Mouse (Mus musculus) kidney, postnatal 14 days (tissue): ENCODE data around the gene Kat5.

Experiments used
- DNase-seq: peaks from one replicate; pipeline ENCODE4 v3.0.0; 2022; ENCODE audit warnings: mixed read lengths

Kat5 gene

DNA sequence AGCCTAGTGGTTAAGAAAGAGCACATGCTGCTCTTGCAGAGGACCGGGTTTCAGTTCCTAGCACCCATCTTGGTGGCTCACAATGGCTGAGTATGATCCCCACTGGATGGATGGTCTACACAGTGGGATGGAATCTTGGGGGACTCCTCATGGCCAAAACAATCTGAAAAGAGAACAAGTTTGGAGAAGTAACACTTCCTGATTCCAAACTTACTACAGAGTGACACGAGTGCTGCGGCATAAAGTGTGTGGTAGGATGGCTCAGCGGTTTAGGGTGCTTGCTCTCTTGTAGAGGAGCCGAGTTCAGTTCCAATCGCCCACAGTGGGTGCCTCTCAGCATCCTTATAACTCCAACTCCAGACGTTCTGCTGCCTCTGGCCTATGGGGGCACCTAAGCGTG lies 15.3 kb upstream of the Kat5 start:
- no peak for DNase-seq

DNA sequence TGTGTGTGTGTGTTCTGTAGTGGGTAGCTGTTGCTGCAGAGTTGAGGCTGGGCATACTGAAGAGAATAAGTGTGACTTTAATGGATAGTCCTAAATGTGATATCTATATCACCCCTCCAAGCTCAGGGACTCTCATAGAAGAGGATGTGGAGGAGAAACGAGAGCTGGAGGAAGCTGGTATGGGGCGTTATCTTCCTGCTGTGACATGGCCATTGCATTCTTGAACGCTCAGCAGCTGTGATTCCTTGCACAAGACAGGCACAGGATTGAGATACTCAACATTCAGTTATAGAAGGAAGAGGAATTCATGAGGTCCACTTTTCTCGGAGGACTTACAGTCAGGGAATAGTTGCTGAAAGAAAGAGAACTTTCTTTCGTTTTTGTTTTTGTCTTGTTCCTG lies 11.8 kb upstream of the Kat5 start:
- no peak for DNase-seq

DNA sequence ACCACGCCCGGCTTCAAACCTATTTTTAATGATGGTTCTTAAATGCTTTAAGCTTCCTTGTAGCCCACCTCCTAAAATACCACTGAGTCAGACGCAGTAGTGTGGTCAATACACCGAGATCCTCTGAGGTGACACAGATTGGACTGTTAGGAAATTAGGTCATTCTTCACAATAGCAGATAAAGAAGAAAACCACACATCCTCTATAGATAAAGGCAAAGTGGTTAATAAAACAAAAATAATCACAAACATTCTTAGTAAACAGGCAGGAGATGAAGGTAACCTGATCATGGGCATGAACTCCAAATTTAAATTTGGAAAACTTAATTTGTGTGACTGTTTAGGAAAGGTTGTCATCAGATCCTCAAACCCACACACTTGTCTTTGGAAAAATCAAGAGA lies 10.0 kb upstream of the Kat5 start:
- DNase-seq = no peak

DNA sequence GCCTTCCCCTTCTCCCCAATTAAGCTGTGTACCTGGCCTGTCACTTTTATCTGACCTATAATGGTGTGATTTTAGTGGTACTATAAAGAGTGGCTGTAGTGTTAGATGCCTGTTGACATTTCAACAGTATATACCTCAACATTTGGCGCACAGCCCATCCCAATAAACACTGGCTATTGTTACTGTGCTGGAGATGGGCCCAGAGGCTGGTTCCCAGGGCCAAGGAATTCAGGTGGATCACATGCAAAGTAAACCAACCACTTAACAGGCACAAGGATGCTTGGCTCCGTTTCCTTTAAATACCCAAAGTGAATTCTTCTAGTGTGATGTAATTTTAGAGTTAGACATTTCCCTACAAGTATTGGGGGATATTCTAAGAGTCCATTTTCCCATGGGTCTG lies 4.9 kb upstream of the Kat5 start:
- no peak for DNase-seq

DNA sequence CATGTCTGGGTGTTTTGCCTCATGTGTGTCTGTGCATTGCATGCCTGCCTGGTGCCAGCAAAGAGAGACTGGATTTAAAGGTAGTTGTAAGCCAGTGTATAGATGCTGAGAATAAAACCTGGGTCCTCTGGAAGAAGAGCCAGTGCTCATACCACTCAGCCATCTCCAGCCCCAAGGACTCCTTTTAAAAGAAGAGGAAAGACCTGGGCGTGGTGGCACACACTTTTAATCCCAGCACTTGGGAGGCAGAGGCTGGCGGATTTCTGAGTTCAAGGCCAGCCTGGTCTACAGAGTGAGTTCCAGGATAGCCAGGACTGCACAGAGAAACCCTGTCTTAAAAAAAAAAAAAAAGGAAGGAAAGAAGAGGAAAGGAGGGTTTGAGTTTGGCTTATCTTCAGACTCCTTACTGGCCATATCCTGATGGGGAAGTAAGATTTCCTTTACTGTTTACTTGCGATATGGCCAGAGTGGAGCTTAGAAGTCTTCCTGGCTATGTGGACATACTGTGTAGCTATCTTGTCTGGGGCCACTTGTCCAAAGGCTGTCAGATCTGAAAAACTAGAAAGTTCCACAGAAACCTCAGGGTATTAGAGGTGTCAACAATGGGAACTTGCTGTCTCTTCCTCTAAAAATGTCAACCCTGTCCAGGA lies 2.9 kb upstream of the Kat5 start:
- DNase-seq = no peak

DNA sequence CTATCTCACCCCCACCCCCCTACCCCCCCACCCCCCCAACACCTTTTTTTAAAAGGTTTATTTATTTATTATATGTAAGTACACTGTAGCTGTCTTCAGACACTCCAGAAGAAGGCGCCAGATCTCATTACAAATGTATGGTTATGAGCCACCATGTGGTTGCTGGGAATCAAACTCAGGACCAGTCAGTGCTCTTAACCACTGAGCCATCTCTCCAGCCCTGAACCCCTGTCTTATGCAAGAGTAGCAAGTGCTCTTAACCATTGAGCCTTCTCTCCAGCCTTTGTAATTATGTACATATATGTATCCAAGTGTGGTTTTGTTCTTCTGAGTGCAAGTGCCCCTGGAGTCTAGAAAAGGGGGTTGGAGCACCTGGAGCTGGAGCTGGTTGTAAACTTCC lies 1.9 kb upstream of the Kat5 start:
- no peak for DNase-seq

DNA sequence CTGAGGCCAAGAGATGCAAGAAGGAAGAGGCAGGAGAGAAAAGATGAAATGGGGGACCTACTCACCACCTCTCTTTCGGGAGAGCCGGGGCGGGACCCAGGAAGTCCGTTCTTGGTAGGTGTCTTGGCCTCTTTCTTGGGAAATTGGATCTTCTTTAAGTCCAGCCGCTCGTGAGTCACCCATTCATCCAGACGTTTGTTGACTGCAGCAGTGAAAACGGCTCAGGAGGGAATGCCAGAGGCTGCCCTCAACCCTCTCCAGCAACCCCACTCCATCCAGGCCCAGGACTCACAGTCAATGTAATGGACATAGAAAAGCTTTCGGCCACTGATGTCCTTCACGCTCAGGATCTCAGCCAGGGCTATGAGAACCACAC lies 878 bp downstream of the Kat5 start:
- no peak for DNase-seq

DNA sequence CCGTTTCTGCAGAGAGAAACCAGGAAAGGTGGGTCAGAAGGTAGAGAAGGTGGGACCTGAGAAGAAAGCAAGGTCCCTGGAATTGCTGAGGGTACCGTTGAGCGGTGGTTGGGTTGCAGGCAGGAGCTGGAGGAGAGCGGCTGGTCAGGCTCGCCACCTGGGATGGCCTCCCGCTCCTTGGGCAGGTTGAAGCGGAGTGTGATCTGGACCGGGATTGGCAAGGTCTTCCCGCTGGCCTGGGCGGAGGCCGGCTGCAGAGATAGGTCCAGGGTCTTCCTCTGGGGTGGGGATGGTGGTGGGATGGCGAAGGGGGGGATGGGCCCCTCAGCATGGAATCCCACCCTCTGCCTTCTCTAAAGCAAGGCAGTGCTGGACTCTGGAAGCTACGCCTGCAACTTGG lies 1.3 kb downstream of the Kat5 start:
- DNase-seq = no peak

DNA sequence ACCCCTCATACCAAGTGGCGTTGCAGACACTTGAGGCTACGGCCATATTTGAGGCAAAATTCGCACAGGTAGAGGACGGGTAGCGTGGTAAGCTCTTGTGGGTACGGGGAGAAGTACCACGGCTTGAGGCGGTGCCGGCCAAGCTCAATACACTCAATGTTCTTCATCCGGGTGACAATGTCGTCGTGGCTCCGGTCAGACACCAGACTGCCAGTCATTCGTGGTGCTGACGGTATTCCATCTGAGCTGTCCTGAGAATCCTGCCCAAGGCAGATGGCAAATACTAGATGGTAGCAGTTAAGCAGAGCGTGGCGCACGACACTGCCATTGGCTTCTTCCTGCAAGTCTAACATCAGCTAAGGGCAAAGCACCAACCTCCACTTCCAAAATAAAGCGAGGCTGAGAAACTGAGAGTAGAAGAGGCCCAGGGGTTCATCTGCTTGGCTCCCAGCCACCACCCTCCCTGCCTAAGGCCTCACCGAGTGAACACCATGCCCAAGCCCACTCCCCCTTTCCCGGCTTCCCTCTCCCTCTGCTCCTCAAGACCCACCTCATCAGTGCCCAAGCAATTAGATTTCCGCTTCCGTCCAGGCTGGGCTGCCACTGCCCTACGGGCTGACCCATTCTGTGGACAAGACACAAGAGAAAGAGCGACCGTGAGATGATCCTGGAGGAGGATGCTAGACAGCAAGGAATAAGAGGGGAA lies 2.2 kb downstream of the Kat5 start:
- DNase-seq = no peak

DNA sequence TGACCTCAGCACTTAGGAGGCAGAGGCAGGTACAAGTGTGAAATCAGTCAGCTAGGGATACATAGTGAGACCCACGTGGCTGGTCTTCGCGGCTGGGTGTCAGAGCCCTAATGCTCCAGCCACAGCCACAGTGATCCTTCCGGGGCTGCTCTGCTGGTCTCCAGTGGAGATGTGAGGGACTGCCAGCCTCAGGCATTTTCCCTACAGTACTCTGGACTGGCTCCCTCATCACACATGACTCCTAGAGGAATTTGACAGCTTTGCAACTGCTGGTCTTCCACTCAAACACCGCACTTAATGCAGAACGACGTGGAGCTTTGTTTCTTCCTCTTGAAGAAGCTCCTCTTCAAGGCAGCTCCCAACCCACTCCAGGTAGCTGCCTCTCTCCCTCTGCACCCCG lies 3.8 kb downstream of the Kat5 start:
- no peak for DNase-seq

DNA sequence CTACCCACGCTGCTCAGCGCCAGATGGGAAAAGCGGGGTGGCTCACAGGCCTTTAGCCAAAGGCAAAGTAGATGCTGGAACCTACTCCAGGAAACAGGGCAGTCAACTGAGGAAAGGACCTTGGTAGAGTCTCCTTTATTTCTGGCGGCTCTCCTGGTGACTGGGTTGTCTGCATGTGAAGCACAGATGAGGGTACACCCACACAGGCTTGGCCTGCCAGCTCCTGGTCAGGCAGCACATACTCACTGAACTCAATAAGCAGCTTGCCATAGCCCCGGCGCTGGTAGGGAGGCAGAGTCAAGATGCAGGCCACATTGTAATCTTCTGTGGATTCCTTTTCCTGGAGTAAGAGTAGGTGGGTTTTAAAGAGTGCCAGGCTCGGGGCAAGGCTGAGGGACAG lies 4.9 kb downstream of the Kat5 start:
- DNase-seq = no peak

DNA sequence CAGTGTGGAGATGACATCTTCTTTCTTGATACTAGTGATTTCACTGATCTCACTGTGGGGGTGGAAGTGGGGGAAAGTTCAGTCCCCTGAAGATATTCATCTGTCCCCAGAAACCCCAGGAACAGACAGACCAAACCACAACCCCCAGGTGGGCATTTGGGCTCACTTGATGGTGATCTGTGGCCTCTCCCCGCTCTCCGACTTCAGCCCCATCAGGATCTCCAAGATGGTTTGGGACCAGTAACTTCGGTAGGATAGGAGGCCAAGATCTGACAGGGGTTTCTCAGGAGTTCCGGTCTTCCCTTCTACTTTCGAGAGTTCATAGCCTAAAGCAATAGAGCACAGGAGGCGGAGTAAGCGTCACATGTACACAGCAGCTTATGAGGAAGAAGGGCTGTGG lies 6.4 kb downstream of the Kat5 start:
- no peak for DNase-seq

DNA sequence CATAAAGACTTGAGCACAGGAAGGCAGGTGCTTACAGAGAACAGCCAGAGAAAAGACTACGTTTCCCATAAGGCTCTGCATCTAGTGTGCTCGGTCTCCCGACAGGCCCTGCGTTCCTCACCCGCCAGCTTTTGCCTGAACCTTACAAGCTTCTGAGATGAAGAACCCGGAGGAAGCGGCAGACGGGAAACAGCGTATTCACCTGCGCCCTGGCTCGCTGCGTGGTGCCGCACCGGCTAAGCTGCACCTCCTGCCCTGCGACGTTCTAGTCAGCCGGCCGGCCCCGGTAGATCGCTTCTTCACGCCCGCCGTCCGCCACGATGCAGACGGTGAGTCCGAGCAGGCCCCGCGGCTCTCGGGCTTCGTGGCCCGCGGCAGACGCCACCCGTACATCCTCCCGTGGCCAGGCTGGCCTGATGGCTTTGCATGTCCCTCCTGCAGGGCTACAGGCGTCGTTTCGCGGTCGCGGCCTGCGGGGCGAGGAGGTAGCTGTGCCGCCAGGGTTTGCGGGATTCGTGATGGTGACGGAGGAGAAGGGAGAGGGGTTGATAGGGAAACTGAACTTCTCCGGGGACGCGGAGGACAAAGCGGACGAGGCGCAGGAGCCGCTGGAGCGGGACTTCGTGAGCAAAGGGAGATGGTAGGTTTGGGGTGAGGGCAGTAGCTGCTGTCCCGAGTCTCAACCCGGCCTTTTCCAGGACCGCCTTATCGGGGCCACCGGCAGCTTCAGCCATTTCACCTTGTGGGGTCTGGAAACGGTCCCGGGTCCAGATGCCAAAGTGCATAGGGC lies 8.1 kb downstream of the Kat5 start, which contains the start of gene Rnaseh2c:
Gene Rnaseh2c (plus strand): TSS at position 122 of the 790 bp plus-strand sequence.
- DNase-seq = peak; percentile 85

DNA sequence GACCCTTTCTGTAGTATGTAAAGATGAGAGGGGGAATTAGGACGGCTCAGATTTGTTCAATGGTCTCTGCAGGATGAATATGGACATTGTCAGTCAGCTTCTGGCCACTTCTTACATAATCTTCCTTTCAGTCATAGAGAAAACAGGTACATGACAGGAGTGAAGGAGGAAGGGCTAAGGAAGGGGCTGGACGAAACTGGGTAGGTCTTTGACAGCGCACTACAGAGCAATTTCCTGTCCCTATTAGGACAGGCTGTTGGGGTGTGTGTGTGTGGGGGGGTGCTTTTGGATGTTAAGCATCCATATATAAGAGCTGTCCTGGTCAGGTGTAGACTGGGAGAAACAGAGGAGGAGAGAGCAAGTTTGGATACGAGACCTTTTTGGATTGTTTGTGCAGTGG lies 10.8 kb downstream of the Kat5 start:
- DNase-seq = no peak

DNA sequence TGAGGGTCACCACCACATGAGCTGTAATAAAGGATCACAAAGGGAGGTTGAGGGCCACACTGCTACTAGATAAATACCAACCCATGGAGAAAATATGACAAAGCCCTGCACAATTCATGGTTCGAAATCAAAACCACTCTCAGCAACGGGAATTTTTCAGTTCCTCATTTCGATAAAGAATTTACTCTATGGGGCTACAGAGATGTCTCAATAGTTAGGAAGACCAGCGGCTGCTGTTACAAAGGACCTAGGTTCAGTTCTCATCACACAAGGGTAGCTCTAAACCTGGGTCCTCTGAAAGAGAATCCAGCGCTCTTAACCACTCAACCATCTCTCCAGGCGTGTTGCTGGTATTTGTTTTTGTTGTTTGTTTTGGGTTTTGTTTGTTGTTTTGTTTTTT lies 18.1 kb downstream of the Kat5 start:
- no peak for DNase-seq

DNA sequence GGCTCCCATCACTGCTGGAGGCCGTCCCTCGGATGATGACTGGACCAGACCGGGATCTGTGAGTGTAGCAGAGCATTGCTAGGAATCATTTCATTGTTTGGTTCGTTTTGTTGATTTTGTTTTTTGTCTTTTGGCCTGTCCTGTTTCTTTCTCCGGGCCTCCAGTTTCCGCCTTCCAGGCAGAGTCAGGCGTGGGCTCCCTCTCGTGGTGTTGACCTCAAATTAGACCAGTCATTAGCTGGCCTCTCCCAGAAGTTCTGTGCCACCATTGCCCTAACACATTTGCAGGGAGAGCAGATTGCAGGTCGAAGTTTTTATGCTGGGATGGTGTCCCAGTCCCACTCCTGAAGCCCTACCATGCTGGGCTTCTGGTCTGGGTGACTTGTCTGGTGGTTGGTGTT lies 20.9 kb downstream of the Kat5 start:
- DNase-seq = no peak

DNA sequence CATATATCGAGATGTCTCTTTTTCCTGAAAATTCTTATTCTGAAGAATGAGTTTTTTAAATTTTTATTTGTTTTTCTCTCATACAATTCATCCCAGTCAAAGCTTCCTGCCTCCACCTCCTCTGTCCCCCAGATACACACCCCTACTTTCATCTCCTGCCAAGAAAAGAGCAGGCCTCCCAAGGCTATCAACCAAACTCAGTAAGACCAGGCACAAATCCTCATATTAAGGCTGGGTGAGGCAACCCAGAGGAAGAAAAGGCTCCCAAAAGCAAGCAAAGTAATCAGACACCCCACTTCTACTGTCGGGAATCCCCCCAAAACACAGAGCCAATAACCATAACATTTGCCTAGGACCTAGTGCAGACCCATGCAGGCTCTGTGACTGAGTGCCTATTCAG lies 28.0 kb downstream of the Kat5 start:
- DNase-seq = no peak

DNA sequence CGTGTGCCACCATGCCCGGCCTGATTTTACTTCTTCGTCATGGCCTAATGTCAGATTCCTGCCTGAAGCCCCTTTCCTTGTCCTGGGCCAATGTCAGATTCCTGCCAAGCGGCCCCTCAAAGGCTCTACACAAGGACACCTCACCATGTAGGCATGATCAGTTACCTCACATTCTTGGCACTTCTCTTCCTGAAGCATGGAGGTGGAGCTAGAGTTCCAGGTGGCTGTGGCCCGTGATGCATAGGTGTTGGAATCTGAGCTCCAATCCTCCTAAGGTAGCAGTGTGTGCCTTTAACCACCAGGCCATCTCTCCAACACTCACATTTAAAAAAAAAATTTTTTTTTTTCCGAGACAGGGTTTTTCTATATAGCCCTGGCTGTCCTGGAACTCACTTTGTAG lies 29.3 kb downstream of the Kat5 start:
- DNase-seq = no peak

DNA sequence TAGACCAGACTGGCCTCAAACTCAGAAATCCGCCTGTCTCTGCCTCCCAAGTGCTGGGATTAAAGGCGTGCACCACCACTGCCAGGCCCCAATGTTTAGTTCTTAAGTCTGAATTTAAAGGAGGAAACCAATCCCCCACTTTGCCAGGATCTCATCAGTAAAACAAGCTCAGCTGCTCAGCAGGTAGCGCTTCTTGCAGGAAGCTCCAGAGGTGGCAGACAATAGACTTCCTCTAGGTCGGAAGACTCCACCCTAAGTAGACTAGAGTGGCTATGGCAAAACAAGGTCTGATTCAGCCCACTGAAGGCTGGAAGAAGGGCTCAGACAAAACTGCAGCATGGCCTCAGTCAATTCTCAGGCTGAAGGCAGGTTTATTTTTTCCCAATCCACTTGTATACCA lies 30.1 kb downstream of the Kat5 start:
- no peak for DNase-seq

DNA sequence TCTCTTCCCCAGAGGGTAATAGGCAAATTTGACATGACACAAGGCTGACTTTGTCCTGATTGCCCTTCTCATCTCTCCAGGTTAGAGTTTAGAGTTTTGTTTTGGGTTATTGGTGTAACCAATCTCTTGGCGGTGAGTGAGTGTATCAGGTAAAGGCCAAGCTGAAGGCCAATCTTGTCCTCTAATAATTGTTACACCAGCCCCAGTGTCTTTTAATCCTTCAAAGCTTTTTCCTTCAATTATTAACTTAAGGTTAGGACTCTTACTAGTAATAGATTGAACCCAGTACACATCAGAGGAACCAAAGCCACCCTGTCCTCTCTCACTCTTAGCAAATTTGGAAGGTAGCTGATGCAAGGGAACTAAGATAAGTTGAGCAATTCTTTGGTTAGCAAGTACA lies 34.7 kb downstream of the Kat5 start:
- no peak for DNase-seq

DNA sequence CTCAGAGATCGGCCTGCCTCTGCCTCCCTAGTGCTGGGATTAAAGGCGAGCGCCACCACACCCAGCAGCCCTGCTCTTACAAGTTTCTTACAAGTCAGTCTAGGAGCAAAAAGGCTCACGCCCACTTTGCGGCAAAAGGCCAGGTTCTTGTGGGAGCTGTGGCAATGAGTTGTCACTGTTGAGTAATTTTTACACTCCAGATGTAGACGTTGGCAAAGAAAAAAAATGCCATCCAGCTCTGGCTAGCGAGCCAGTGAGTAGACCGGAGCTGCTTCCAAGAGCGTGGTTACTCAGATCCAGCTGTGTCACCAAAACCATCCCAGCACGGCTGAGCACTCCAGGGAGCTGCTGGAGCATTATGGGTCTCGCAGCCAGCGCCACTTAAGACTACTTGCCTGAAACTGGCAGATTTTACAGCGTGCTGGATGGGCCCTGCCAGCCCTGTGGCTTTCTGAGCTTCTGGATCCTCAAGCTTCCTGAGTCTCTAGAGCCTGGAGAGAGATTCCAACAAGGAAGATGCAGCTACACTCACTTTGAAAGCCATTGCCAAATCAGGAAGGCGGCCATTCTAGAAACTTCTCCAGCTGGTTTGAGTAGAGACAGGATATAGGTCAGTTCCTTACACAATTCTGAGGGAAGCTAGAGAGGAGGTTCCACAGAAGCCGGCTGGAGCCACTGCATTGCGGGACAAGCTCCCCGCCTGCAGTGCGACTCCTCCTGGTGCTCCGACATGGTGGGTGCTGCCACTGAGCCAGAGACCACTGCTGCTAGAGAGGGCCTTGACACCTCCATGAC lies 37.5 kb downstream of the Kat5 start:
- peak; percentile 36 for DNase-seq

DNA sequence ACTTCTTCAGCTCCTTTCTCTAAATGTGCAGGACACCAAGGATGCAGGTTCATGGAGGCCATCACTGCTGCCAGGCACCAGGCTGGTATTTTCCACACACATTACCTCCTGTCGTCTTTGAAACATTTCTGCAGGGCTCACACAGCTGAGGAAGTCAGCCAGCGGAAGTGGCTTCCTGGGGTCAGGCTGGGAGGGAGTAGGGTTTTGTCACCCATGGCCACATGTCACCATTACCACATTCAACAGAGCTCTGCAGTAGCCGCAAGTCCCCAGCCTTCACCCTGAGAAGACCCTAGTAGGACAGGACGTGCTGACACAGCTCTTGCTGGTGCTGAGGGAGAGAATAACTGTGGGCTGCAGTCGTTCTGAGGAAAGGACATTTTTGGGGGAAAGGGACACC lies 38.2 kb downstream of the Kat5 start:
- no peak for DNase-seq
